Mouse (Mus musculus) embryonic fibroblast, embryonic 13.5 days (primary cell): Measurements from ENCODE around the gene Nudt4.

ENCODE experiments used
- CTCF ChIP-seq: IDR thresholded peaks from 2 replicates; pipeline ENCODE4 v1.5.1; 2011; ENCODE audit warnings: mild to moderate bottlenecking, control low read depth, low read length, moderate library complexity, borderline replicate concordance; ENCODE audit not compliant: insufficient read depth
- POLR2A ChIP-seq: IDR thresholded peaks from 2 replicates; pipeline ENCODE4 v1.6.1; 2011; ENCODE audit warnings: low read depth, mild to moderate bottlenecking, control low read depth, low read length, moderate library complexity

- TF ChIP-seq CTCF (no peak), POLR2A (no peak)
Observed at GRCm38 (mm10) chr10:95576876-95577566, 13.1 kb upstream of the Nudt4 start.
